Mouse (Mus musculus) hindbrain, embryonic 11.5 days (tissue): ENCODE results near the gene Ciao1. TPM values are rescaled to one million over a fixed set of nuclear protein-coding genes. Genes with fewer than 3 reads are reported as not detected.
"Not testable (repeated sequence)": the region's sequence is repeated elsewhere in the genome, so short reads cannot be mapped to it uniquely, and the experiment has no call there.

ENCODE experiments used
- ATAC-seq: fragments of 200-750 bp; cut with Nextera tagmentation; 2 replicates; pipeline ENCODE4 v1.8.0; 2017; ENCODE audit warnings: mild to moderate bottlenecking, moderate TSS enrichment, moderate library complexity; ENCODE audit not compliant: low FRiP score
- DNase-seq: peaks from one replicate; pipeline ENCODE4 v3.0.0-alpha.2; 2015; ENCODE audit warnings: low spot score
- H3K27ac ChIP-seq: fragments of 300-500 bp; sonication (generic); 2 replicates; pipeline ENCODE4 v1.5.1; 2014; ENCODE audit warnings: mild to moderate bottlenecking, low read depth, low read length
- H3K27me3 ChIP-seq: fragments of 300-500 bp; sonication (generic); 2 replicates; pipeline ENCODE4 v1.6.1; 2014; ENCODE audit warnings: mild to moderate bottlenecking, low read length, moderate library complexity, mixed read lengths; ENCODE audit not compliant: control insufficient read depth, insufficient read depth
- H3K36me3 ChIP-seq: fragments of 300-500 bp; sonication (generic); 2 replicates; pipeline ENCODE4 v1.6.1; 2014; ENCODE audit warnings: mild to moderate bottlenecking, low read length, moderate library complexity, mixed read lengths; ENCODE audit not compliant: control insufficient read depth, insufficient read depth
- H3K4me1 ChIP-seq: fragments of 300-500 bp; sonication (generic); replicated peaks from 2 replicates; pipeline ENCODE4 v1.6.1; 2014; ENCODE audit warnings: low read length, mixed read lengths; ENCODE audit not compliant: control insufficient read depth, insufficient read depth
- H3K4me2 ChIP-seq: fragments of 300-500 bp; sonication (generic); replicated peaks from 2 replicates; pipeline ENCODE4 v1.6.1; 2014; ENCODE audit warnings: mild to moderate bottlenecking, low read depth, low read length
- H3K4me3 ChIP-seq: fragments of 300-500 bp; sonication (generic); 2 replicates; pipeline ENCODE4 v1.5.1; 2014; ENCODE audit warnings: low read depth, low read length
- H3K9ac ChIP-seq: fragments of 300-500 bp; sonication (generic); 2 replicates; pipeline ENCODE4 v1.6.1; 2014; ENCODE audit warnings: low read depth, low read length
- H3K9me3 ChIP-seq: fragments of 300-500 bp; sonication (generic); 2 replicates; pipeline ENCODE4 v1.6.1; 2016; ENCODE audit warnings: low read length; ENCODE audit not compliant: control insufficient read depth
- WGBS: fragments of 180-500 bp; shearing (Covaris S2); extraction: QIAGEN DNeasy Blood & Tissue Kit; methylation state at CpG from one replicate; pipeline ENCODE4 v1.1.7; 2014; 5-methylcytosine and 5-hydroxymethylcytosine counted together
- polyA plus RNA-seq: library from polyadenylated mRNA; unstranded; fragments of >200 nt; fragmentation: Nextera tagmentation; extraction: Ambion mirVana; gene quantifications from 2 replicates; pipeline ENCODE4 v1.2.1, GENCODE M21; 2014

Gene Ciao1
- polyA plus RNA-seq: 57.9 and 63.5 TPM in 2 replicates

- peak within 1 kb of the TSS; percentile 87 for H3K4me3 ChIP-seq
- WGBS: under 1% methylated on average over 53 of the region's 53 CpGs
- no peaks in the 10 kb centered on the region for H3K27me3 ChIP-seq
- H3K27ac ChIP-seq: peak within 1 kb of the TSS; percentile 48
- peak within 1 kb of the TSS; percentile 81 for H3K9ac ChIP-seq
- H3K36me3 ChIP-seq: 0 out of 2 replicates have a peak, but pooled peaks cover 2% of the 10 kb centered on the region
- ATAC-seq (peak; percentile 99), DNase-seq (peak; percentile 99)
- peaks cover 4% of the 10 kb centered on the region for H3K4me1 ChIP-seq
- H3K9me3 ChIP-seq: no peaks in the 10 kb centered on the region
- H3K4me2 ChIP-seq: peak within 1 kb of the TSS; percentile 94
These were observed at the start of gene Ciao1, which contains the start of gene Tmem127 for GRCm38 (mm10) chr2:127247592-127248333. Gene Ciao1 (minus strand): TSS chr2:127247816. Gene Tmem127 (plus strand): TSS chr2:127247908.

DNA sequence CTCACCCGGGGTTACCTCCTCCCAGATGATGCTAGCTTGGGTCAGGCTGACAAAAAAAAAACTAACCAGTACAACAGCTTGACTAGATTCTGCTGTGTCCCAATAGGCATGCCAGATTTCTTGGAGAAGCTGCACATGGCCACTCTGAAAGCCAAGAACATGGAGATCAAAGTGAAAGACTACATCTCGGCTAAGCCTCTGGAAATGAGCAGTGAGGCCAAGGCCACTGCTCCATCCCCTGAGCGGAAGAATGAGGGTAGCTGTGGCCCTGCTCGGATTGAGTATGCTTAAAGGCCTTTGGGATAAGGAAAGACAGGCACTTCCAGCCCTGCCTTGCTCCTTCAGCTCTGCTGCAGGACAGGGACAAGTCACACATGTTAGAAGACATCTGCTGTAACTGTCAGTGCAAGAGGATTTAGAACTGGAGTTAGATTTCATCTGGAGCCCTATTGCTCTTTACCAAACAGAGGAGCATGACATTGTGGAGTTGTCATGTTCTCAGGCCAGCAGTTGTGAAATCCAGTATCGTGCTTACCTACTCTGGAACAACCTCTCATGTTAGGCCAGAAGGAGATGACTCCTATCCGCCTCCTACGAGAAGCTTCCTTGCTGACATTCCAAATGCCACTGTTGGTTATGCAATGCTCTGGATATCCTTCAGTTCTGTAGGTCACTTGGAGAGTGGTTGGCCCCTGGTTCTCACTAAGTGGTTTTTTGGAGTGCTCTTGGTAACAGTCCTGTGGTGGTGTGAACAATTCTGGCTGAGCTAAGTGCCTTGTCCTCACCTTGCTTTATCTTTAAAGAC lies 49.6 kb upstream of the Ciao1 start:
- WGBS: 93% methylated on average over 7 of the region's 7 CpGs

GRCm38 (mm10) chr2:127292250-127292649 lies 44.6 kb upstream of the Ciao1 start:
- no peak for DNase-seq
- H3K27ac ChIP-seq: no peak overlapping the region
- no peak overlapping the region for H3K4me3 ChIP-seq
- no peaks in the 10 kb centered on the region for H3K27me3 ChIP-seq
- WGBS: 92% methylated on average over 4 of the region's 4 CpGs
- no peak overlapping the region for H3K9ac ChIP-seq
- no peaks in the 10 kb centered on the region for H3K4me1 ChIP-seq
- no peaks in the 10 kb centered on the region for H3K9me3 ChIP-seq
- H3K4me2 ChIP-seq: no peak overlapping the region
- H3K36me3 ChIP-seq: peaks cover 6% of the 10 kb centered on the region; the same call in 1 of the 2 replicates
- ATAC-seq: no peak

More for the DNA sequence above, 49.6 kb upstream of the Ciao1 start:
- DNase-seq (no peak), ATAC-seq (no peak)
- Histone ChIP-seq H3K9ac (no peak overlapping the region), H3K27ac (no peak overlapping the region), H3K4me1 (no peaks in the 10 kb centered on the region), H3K4me2 (no peak overlapping the region), H3K36me3 (peaks cover 5% of the 10 kb centered on the region; the same call in 1 of the 2 replicates), H3K27me3 (no peaks in the 10 kb centered on the region), H3K9me3 (no peaks in the 10 kb centered on the region), H3K4me3 (no peak overlapping the region)

DNA sequence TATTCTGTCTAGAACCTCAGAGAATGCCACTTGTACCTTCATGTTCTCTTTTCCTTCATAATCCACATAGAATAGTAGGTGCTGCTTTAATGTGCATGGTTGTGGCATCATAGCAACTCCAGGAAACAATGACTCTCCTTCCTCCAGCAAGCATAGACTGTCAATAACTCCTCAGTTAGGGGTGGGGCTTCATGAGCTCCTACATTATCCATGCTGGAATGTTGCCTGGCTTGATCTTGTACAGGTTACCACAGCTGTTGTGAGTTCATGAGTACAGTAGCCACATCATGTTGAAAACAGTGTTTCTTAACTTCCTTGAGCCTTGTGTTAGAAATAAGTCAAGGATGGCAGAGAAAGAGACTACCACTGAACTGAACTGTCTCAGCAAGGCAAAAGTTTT lies 30.5 kb upstream of the Ciao1 start:
- DNase-seq (no peak), ATAC-seq (no peak)
- no peak overlapping the region for H3K4me3 ChIP-seq
- H3K9ac ChIP-seq: no peak overlapping the region
- no peaks in the 10 kb centered on the region for H3K9me3 ChIP-seq
- H3K4me2 ChIP-seq: no peak overlapping the region
- no peaks in the 10 kb centered on the region for H3K4me1 ChIP-seq
- no peaks in the 10 kb centered on the region for H3K27me3 ChIP-seq
- H3K36me3 ChIP-seq: no peaks in the 10 kb centered on the region
- H3K27ac ChIP-seq: no peak overlapping the region

- 91% methylated on average over 5 of the region's 5 CpGs for WGBS
- Histone ChIP-seq H3K27ac (no peak overlapping the region), H3K27me3 (no peaks in the 10 kb centered on the region), H3K4me3 (no peak overlapping the region), H3K9ac (no peak overlapping the region), H3K9me3 (no peaks in the 10 kb centered on the region), H3K36me3 (no peaks in the 10 kb centered on the region), H3K4me2 (no peak overlapping the region), H3K4me1 (no peaks in the 10 kb centered on the region)
- ATAC-seq: no peak
- no peak for DNase-seq
These were observed 28.1 kb upstream of the Ciao1 start for GRCm38 (mm10) chr2:127275551-127276320.

DNA sequence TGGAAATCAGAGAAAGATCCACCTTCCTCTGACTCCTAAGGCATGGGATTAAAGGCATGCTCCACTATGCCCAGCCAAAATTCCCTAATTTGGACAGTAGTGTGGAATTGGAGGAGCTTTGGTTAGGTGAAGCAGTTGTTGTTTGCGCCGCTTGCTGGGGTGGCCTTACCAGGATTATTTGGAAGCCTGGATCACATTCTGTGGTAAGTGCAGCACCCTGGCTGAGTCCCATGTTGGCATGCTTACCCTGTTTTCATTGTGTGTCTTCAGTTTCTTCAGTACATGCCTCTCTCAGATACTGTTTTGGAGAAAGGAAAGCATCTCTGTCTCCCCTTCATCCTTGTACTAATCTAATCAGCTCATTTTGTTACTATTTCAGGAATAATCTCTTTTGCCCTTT lies 27.0 kb upstream of the Ciao1 start:
- Histone ChIP-seq H3K27ac (no peak overlapping the region), H3K27me3 (no peaks in the 10 kb centered on the region), H3K9me3 (no peaks in the 10 kb centered on the region), H3K4me3 (no peak overlapping the region), H3K9ac (no peak overlapping the region), H3K36me3 (no peaks in the 10 kb centered on the region), H3K4me1 (no peaks in the 10 kb centered on the region), H3K4me2 (no peak overlapping the region)
- DNase-seq (no peak), ATAC-seq (no peak)
- 95% methylated on average over 2 of the region's 2 CpGs for WGBS

DNA sequence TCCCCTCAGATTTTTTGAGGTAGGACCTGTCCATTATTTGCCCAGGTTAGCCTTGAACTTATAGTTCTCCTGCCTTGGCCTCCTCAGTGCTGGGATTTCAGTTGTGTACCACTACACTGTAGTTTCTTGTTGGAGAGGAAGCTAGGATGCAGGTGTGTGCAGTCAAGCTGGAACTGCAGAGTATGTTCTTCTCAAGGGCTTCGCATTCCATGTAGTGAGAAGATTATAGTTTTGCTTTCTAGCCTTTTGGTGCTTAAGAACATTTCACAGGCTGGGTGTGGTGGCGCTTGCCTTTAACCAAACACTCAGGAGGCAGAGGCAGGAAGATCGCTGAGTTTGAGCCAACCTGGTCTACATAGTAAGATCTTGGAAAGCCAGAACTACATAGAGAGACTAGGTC lies 25.2 kb upstream of the Ciao1 start:
- H3K36me3 ChIP-seq: no peaks in the 10 kb centered on the region
- over 99% methylated on average over 3 of the region's 3 CpGs for WGBS

GRCm38 (mm10) chr2:127272049-127272448 lies 24.4 kb upstream of the Ciao1 start:
- H3K27ac ChIP-seq, H3K4me3 ChIP-seq, DNase-seq, H3K36me3 ChIP-seq, H3K4me2 ChIP-seq, H3K9ac ChIP-seq, ATAC-seq, H3K4me1 ChIP-seq, H3K27me3 ChIP-seq, H3K9me3 ChIP-seq: not testable (repeated sequence)
- WGBS: 92% methylated on average over 4 of the region's 4 CpGs

More for the DNA sequence above, 25.2 kb upstream of the Ciao1 start:
- no peak overlapping the region for H3K27ac ChIP-seq
- no peaks in the 10 kb centered on the region for H3K4me1 ChIP-seq
- no peaks in the 10 kb centered on the region for H3K9me3 ChIP-seq
- DNase-seq (no peak), ATAC-seq (no peak)
- H3K9ac ChIP-seq: no peak overlapping the region
- no peak overlapping the region for H3K4me3 ChIP-seq
- no peak overlapping the region for H3K4me2 ChIP-seq
- H3K27me3 ChIP-seq: no peaks in the 10 kb centered on the region
